ENCODE assay signal across 8 mouse cellular contexts in genomic region chr4:141536291-141537225, GRCm38 (mm10). TPM values are rescaled to one million over a fixed set of nuclear protein-coding genes. Genes with fewer than 3 reads are reported as not detected.
DNase-seq lines count a peak whose midpoint lies in the region; ATAC-seq lines count a peak whose summit lies in the region.

No protein-coding gene starts in this region.

- H3K27me3 ChIP-seq in limb, embryonic 12.5 days = no peaks in the 10 kb centered on the region
- no peaks in the 10 kb centered on the region for H3K27me3 ChIP-seq in midbrain, embryonic 14.5 days (ENCODE audit: control insufficient read depth, insufficient read depth, low read length)

- H3K9me3 ChIP-seq in limb, embryonic 12.5 days = no peaks in the 10 kb centered on the region
- no peaks in the 10 kb centered on the region for H3K9me3 ChIP-seq in midbrain, embryonic 14.5 days (ENCODE audit: control insufficient read depth, low read length)

- H3K27ac ChIP-seq in limb, embryonic 12.5 days = peak overlapping the region; percentile 86
- H3K27ac ChIP-seq in midbrain, embryonic 14.5 days (replicated peaks; ENCODE audit: low read depth, low read length) = peak overlapping the region; percentile 95

- H3K4me2 ChIP-seq in limb, embryonic 12.5 days = peak overlapping the region; percentile 95
- peak overlapping the region; percentile 87 for H3K4me2 ChIP-seq in midbrain, embryonic 14.5 days (ENCODE audit: low read length)

- peaks cover 23% of the 10 kb centered on the region for H3K4me1 ChIP-seq in limb, embryonic 12.5 days (replicated peaks)
- peaks cover 27% of the 10 kb centered on the region for H3K4me1 ChIP-seq in midbrain, embryonic 14.5 days (ENCODE audit: control insufficient read depth, insufficient read depth, low read length)

- intact Hi-C loops in gastrocnemius, postnatal 36 days (cut with DNase I) = no loop called here

- WGBS in limb, embryonic 12.5 days = under 1% methylated on average over 61 of the region's 61 CpGs
- under 1% methylated on average over 61 of the region's 61 CpGs for WGBS in midbrain, embryonic 14.5 days

- peak; percentile 50 for DNase-seq in ovary, adult 18-20 months (ENCODE audit: low spot score)
- no peak for DNase-seq in ovary, postnatal 14 days (ENCODE audit: low spot score)
- DNase-seq in embryo, embryonic 11.5 days (ENCODE audit: low read depth, low spot score) = peak; percentile 75
- DNase-seq in gastrocnemius, postnatal 36 days = peak; percentile 35 to 41
- DNase-seq in kidney, adult 18-20 months = peak; percentile 67
- DNase-seq in midbrain, embryonic 14.5 days = peak; percentile 89
- DNase-seq in spleen, postnatal 14 days (ENCODE audit: low spot score in 2 of 2) = peak; percentile 25 to 45

- peak; percentile 16; the same call in 1 of the 2 replicates for ATAC-seq in limb, embryonic 12.5 days (ENCODE audit: insufficient number of reproducible peaks, insufficient read depth, low FRiP score, low TSS enrichment, low read depth)
- ATAC-seq in midbrain, embryonic 14.5 days (ENCODE audit: low FRiP score, low TSS enrichment) = peak; percentile 55

- peak overlapping the region; percentile 97 for H3K4me3 ChIP-seq in limb, embryonic 12.5 days (replicated peaks)
- peak overlapping the region; percentile 89 for H3K4me3 ChIP-seq in midbrain, embryonic 14.5 days (replicated peaks; ENCODE audit: low read depth, low read length)

- H3K9ac ChIP-seq in limb, embryonic 12.5 days (replicated peaks) = peak overlapping the region; percentile 97
- peak overlapping the region; percentile 89 for H3K9ac ChIP-seq in midbrain, embryonic 14.5 days (replicated peaks; ENCODE audit: low read length)

- H3K36me3 ChIP-seq in limb, embryonic 12.5 days = no peaks in the 10 kb centered on the region
- H3K36me3 ChIP-seq in midbrain, embryonic 14.5 days (ENCODE audit: control insufficient read depth, insufficient read depth, low read length) = no peaks in the 10 kb centered on the region

RNA-seq across cellular contexts. Expression of gene Spen, which starts 1.8 kb away (rescaled TPM):
- total RNA-seq in gastrocnemius, postnatal 36 days (2021) = 10 to 100 TPM; 17.1 to 21.8 TPM
- 14.1 and 16.6 TPM in 2 replicates for polyA plus RNA-seq in limb, embryonic 12.5 days (2016; fragmentation: Nextera tagmentation; extraction: Ambion mirVana)
- 17.3 and 23.9 TPM in 2 replicates for polyA plus RNA-seq in midbrain, embryonic 14.5 days (2014; fragmentation: Nextera tagmentation; extraction: Ambion mirVana)
